Mouse (Mus musculus) heart, embryonic 16.5 days (tissue): ENCODE measurements at regions not wholly inside any gene's neighbourhood (a gene's known extent, or its start where the extent isn't known, plus 50 kb on each side); places are given as distances from the start of the nearest gene placed in this dataset.
"Not testable (repeated sequence)": the region's sequence is repeated elsewhere in the genome, so short reads cannot be mapped to it uniquely, and the experiment has no call there.

Experiments
- ATAC-seq: fragments of 200-750 bp; cut with Nextera tagmentation; replicated peaks from 2 replicates; pipeline ENCODE4 v1.8.0; 2017; ENCODE audit warnings: moderate number of reproducible peaks; ENCODE audit not compliant: insufficient read depth, low FRiP score; ENCODE audit errors: extremely low read depth
- H3K27ac ChIP-seq: fragments of 300-500 bp; sonication (generic); 2 replicates; pipeline ENCODE4 v1.5.1; 2014; ENCODE audit warnings: mild to moderate bottlenecking, low read length, control low read depth, moderate library complexity
- H3K27me3 ChIP-seq: fragments of 300-500 bp; sonication (generic); 2 replicates; pipeline ENCODE4 v1.6.1; 2014; ENCODE audit warnings: low read length, mixed read lengths; ENCODE audit not compliant: control insufficient read depth, insufficient read depth
- H3K36me3 ChIP-seq: fragments of 300-500 bp; sonication (generic); 2 replicates; pipeline ENCODE4 v1.6.1; 2014; ENCODE audit not compliant: control insufficient read depth, insufficient read depth
- H3K4me1 ChIP-seq: fragments of 300-500 bp; sonication (generic); 2 replicates; pipeline ENCODE4 v1.6.1; 2014; ENCODE audit warnings: low read length, mixed read lengths; ENCODE audit not compliant: control insufficient read depth, insufficient read depth
- H3K4me2 ChIP-seq: fragments of 300-500 bp; sonication (generic); 2 replicates; pipeline ENCODE4 v1.6.1; 2014; ENCODE audit warnings: low read depth, mild to moderate bottlenecking, control low read depth, low read length
- H3K4me3 ChIP-seq: fragments of 300-500 bp; sonication (generic); 2 replicates; pipeline ENCODE4 v1.5.1; 2014; ENCODE audit warnings: mild to moderate bottlenecking, control low read depth, low read length
- H3K9ac ChIP-seq: fragments of 300-500 bp; sonication (generic); 2 replicates; pipeline ENCODE4 v1.6.1; 2014; ENCODE audit warnings: low read length, control low read depth
- H3K9me3 ChIP-seq: fragments of 300-500 bp; sonication (generic); replicated peaks from 2 replicates; pipeline ENCODE4 v1.6.1; 2016; ENCODE audit warnings: low read length; ENCODE audit not compliant: control insufficient read depth
- WGBS: fragments of 180-500 bp; shearing (Covaris S2); extraction: QIAGEN DNeasy Blood & Tissue Kit; methylation state at CpG from one replicate; pipeline ENCODE4 v1.1.7; 2014; 5-methylcytosine and 5-hydroxymethylcytosine counted together

- H3K4me2 ChIP-seq, H3K4me3 ChIP-seq, ATAC-seq, H3K27ac ChIP-seq, H3K4me1 ChIP-seq, H3K27me3 ChIP-seq, H3K36me3 ChIP-seq, H3K9me3 ChIP-seq, H3K9ac ChIP-seq: not testable (repeated sequence)
- WGBS, result 82% methylated on average over 3 of the region's 3 CpGs
Measured at GRCm38 (mm10) chr19:8496561-8496960, 91.7 kb upstream of the Slc22a30 start.

DNA sequence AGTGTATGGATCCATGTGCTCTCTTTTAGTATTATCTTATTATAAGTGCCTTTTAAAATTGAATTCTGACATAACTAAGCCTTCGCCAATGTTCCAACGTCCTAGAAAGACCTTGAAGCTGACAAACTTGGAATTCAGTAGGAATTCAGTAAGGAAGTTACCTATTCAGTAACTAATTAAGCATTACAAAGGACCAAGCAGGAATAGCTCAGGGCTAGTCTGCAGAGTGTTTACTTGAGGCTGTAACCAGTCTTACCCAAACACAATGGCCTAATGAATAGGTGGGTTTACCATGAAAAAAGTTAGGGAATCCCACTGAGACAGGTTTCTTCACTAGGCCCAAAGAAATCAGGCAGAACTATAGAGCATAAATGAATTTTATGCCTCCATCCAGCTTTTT, 92.6 kb upstream of the Slc22a30 start:
- H3K9me3 ChIP-seq, H3K9ac ChIP-seq, H3K4me3 ChIP-seq, H3K4me1 ChIP-seq, H3K4me2 ChIP-seq, H3K27me3 ChIP-seq, H3K36me3 ChIP-seq, ATAC-seq, H3K27ac ChIP-seq: not testable (repeated sequence)
- WGBS, result 92% methylated on average over 2 of the region's 2 CpGs

DNA sequence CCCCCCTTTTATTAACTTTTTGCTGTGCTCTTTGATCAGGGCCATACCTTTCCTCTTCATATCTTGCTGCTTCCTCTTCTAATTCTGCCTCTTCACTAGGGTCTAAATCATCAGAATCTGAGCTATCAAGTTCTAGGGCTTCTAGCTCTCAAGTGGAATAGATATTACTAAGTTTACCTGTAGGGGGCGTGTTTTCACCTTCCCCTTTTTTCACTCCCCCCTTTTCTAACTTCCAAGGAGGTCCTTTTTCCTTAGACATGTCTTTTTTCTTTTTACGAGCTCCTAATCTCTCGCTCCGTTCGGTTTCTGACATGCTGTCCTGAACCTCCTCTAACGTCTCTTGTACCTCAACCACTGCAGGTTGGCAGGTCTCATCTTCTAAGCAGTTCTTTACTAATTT, 73.3 kb upstream of the Slc22a8 start:
- H3K27ac ChIP-seq, result peak overlapping the region; percentile 61; the same call in 1 of the 2 replicates
- not testable (repeated sequence) for H3K9me3 ChIP-seq, H3K9ac ChIP-seq, ATAC-seq, H3K27me3 ChIP-seq, H3K4me1 ChIP-seq, H3K36me3 ChIP-seq
- H3K4me3 ChIP-seq, result peak overlapping the region; percentile 55
- peak overlapping the region; percentile 57 for H3K4me2 ChIP-seq
- WGBS, result 72% methylated on average over 6 of the region's 6 CpGs

DNA sequence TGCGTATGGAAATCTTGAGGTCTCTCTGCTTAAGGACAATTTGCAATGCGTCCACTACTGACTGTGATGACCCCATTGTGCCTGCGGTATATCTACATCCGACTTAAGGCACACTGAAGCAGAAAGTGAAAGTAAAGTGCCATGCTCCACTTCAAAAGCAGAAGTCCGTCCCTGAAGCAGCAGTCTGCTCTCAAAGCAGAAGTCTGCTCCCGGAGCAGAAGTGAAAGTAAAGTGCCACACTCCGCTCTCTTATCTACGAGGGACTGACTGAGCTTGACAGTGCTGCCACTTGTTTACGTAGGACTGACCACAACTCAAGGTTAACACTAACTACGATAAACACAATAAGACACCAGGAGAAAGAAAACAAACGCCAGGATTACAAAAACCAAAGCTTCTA, 72.8 kb upstream of the Slc22a8 start:
- Histone ChIP-seq H3K27ac (peak overlapping the region; percentile 69), H3K4me1 (no peaks in the 10 kb centered on the region), H3K36me3 (no peaks in the 10 kb centered on the region), H3K4me2 (peak overlapping the region; percentile 57), H3K9me3 (no peaks in the 10 kb centered on the region), H3K9ac (peak overlapping the region; percentile 66), H3K27me3 (no peaks in the 10 kb centered on the region), H3K4me3 (peak overlapping the region; percentile 55)
- WGBS, result 38% methylated on average over 11 of the region's 11 CpGs
- no peak for ATAC-seq

DNA sequence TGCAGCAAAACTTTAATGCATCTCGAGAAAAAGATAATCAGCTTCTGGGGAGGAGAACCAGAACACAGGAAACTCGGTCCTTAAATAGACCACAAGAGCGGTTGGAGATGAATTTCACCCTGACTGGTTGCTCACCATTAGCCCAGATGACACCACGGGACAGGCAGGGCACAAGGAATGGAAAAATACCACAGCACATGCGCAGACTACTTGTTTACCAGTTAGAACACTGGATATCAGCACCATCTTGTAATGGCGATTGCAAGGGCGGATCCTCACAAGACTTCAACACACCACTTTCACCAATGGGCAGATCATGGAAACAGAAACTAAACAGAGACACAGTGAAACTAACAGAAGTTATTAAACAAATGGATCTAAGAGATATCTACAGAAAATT, 72.1 kb upstream of the Slc22a8 start:
- 74% methylated on average over 7 of the region's 7 CpGs for WGBS
- H3K4me1 ChIP-seq, ATAC-seq, H3K9me3 ChIP-seq, H3K36me3 ChIP-seq, H3K27ac ChIP-seq, H3K27me3 ChIP-seq, H3K9ac ChIP-seq: not testable (repeated sequence)
- H3K4me2 ChIP-seq, result peak overlapping the region; percentile 57
- H3K4me3 ChIP-seq, result peak overlapping the region; percentile 55

DNA sequence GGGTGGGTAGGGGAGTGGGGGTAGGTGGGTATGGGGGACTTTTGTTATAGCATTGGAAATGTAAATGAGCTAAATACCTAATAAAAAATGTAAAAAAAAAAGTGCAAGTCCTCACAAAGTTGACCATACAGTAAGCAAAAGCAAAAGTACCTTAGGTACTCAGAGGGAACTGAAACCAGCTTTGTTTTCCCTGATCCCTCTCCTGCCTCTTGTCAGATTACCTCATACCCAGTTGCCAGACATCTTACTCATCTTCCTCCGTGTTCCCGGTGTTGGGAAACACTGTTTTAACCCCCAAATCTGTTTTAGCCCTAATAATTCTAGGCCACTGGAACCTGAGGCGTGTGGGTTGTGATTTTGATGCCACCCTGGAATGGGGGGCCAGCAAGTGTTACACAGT, 56.5 kb upstream of the Slc22a8 start:
- H3K4me2 ChIP-seq, result no peak overlapping the region
- H3K9ac ChIP-seq, result no peak overlapping the region
- no peaks in the 10 kb centered on the region for H3K36me3 ChIP-seq
- H3K4me1 ChIP-seq, result no peaks in the 10 kb centered on the region
- H3K4me3 ChIP-seq, result no peak overlapping the region
- no peak overlapping the region for H3K27ac ChIP-seq
- no peaks in the 10 kb centered on the region for H3K27me3 ChIP-seq
- no peaks in the 10 kb centered on the region for H3K9me3 ChIP-seq
- WGBS, result 69% methylated on average over 3 of the region's 3 CpGs
- no peak for ATAC-seq

- Histone ChIP-seq H3K4me2 (no peak overlapping the region), H3K4me1 (no peaks in the 10 kb centered on the region), H3K4me3 (no peak overlapping the region), H3K9ac (no peak overlapping the region), H3K27ac (no peak overlapping the region), H3K9me3 (no peaks in the 10 kb centered on the region), H3K36me3 (no peaks in the 10 kb centered on the region), H3K27me3 (no peaks in the 10 kb centered on the region)
- WGBS, result 43% methylated on average over 2 of the region's 2 CpGs
- ATAC-seq, result no peak
Measured at GRCm38 (mm10) chr19:8536085-8536484, 55.0 kb upstream of the Slc22a8 start.
